16 mouse cellular contexts compared by ENCODE assay signal in genomic region chr13:120079644-120080043, GRCm38 (mm10). TPM values are rescaled to one million over a fixed set of nuclear protein-coding genes. Genes with fewer than 3 reads are reported as not detected.
"Had no signal": no experiment of that assay in that cellular context is flagged by ENCODE, and none has a peak within 500 bp of the region (broad histone marks: within the 10 kb centered on the region; RNA-seq: fewer than 3 reads in every experiment).

No protein-coding gene starts in this region.

RNA-seq across cellular contexts. Expression of gene Gm21188, which starts 27.6 kb away (rescaled TPM):
- total RNA-seq: heart, postnatal 10 days; heart, postnatal 4 days; hindbrain, postnatal 0 days; layer of hippocampus, adult 2 months; layer of hippocampus, adult 8-10 months; layer of hippocampus, postnatal 14 days; layer of hippocampus, postnatal 25 days; layer of hippocampus, postnatal 36 days had no signal

RNA-seq across cellular contexts. Expression of gene Gm36079, which starts 52.8 kb away (rescaled TPM):
- total RNA-seq: heart, postnatal 10 days; heart, postnatal 14 days; heart, postnatal 25 days; heart, postnatal 36 days; heart, postnatal 4 days; hematopoietic stem cell, adult 5-6 weeks; hindbrain, postnatal 0 days; layer of hippocampus, adult 18-20 months; layer of hippocampus, adult 2 months; layer of hippocampus, adult 8-10 months; layer of hippocampus, postnatal 10 days; layer of hippocampus, postnatal 14 days; layer of hippocampus, postnatal 25 days; layer of hippocampus, postnatal 36 days; left cerebral cortex, adult 18-20 months; left cerebral cortex, adult 2 months had no signal
